Mouse (Mus musculus): ENCODE results near the gene Mmp9. TPM values are rescaled to one million over a fixed set of nuclear protein-coding genes. Genes with fewer than 3 reads are reported as not detected.

The Mmp9 gene
- polyA plus RNA-seq, 1 experiment from 2014 or later: 5.7 TPM

DNA sequence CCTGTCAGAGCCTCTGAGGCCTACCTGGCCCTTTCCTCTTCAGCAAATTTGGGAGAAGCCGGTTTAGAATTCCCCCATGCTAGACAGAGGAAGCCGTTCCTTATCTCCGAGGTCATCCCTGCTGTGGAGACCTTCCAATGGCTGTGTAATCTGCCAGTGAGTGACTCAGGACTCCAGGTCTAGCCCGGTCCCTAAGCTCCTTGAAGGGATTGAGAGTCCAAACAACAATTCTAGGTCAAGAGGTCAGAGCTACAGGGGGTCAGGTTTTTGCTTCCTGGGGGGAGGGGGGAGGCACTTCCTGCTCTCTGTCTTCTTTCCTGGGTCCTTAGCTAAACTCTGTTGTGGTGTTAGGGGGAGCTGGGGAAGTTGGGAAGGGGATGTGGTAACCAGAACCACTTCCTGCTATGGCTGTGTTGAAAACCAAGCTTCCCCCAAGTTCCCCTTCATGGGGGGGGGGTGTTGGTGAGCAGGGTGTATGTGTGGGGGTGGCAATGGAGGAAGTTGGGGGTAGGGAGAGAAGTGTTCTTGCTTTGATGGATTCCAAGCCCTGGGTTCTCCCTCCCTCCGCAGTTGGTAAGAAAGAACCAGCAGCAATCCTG, 2.2 kb downstream of the Mmp9 start:
- ATAC-seq (ENCODE audit: low FRiP score): no peak
- Histone ChIP-seq H3K27me3 (peaks cover 52% of the 10 kb centered on the region), H3K4me2 (replicated peaks) (no peak overlapping the region), H3K9ac (no peak overlapping the region), H3K27ac (no peak overlapping the region), H3K36me3 (no peaks in the 10 kb centered on the region), H3K4me3 (no peak overlapping the region), H3K4me1 (peaks cover 29% of the 10 kb centered on the region), H3K9me3 (replicated peaks) (no peaks in the 10 kb centered on the region)
- 18% methylated on average over 5 of the region's 5 CpGs for WGBS

DNA sequence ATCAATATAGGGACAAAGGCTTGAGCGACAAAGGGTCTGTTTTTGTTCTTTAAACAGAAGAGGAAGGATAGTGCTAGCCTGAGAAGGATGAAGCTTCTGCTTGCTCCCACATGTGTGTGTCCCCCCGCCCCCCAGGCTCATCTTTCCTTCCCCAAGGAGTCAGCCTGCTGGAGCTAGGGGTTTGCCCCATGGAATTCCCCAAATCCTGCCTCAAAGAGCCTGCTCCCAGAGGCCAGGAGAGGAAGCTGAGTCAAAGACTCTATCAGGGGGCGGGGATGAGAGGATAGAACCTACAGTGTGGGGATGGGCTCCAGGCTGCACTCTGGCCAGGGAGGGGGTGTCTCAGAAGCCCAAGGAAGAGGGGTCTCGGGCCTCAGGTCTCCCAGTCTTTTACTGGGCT, 6.9 kb downstream of the Mmp9 start:
- Histone ChIP-seq H3K36me3 (no peaks in the 10 kb centered on the region), H3K9me3 (replicated peaks) (no peaks in the 10 kb centered on the region), H3K9ac (no peak overlapping the region), H3K27me3 (peaks cover 78% of the 10 kb centered on the region), H3K4me3 (no peak overlapping the region), H3K4me2 (replicated peaks) (no peak overlapping the region), H3K4me1 (peaks cover 15% of the 10 kb centered on the region), H3K27ac (no peak overlapping the region)
- ATAC-seq (ENCODE audit: low FRiP score): no peak
- 34% methylated on average over 4 of the region's 4 CpGs for WGBS

- H3K27me3 ChIP-seq: peaks cover 79% of the 10 kb centered on the region
- H3K4me3 ChIP-seq: no peak overlapping the region
- H3K9ac ChIP-seq: no peak overlapping the region
- no peak overlapping the region for H3K27ac ChIP-seq
- H3K4me2 ChIP-seq (replicated peaks): no peak overlapping the region; the same call in 1 of the 2 replicates
- H3K4me1 ChIP-seq: peaks cover 15% of the 10 kb centered on the region
- 14% methylated on average over 6 of the region's 7 CpGs for WGBS
- H3K9me3 ChIP-seq (replicated peaks): no peaks in the 10 kb centered on the region
- ATAC-seq (ENCODE audit: low FRiP score): no peak
- H3K36me3 ChIP-seq: no peaks in the 10 kb centered on the region
These were observed 7.3 kb downstream of the Mmp9 start for GRCm38 (mm10) chr2:164947930-164948329.

DNA sequence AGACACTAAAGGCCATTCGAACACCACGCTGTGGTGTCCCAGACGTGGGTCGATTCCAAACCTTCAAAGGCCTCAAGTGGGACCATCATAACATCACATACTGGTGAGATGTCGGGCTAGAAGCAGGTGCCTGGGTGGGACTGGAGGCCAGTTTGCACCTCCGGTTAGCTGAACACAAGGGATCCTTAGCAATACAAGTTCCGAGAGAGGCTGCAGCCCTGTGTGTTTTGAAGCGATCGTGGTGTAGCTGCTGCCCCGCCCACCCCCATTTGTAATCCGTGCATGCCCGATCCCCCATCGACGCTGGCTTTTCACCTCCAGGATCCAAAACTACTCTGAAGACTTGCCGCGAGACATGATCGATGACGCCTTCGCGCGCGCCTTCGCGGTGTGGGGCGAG, 8.4 kb downstream of the Mmp9 start:
- H3K9me3 ChIP-seq (replicated peaks): no peaks in the 10 kb centered on the region
- H3K4me2 ChIP-seq (replicated peaks): peak overlapping the region; percentile 42
- H3K4me3 ChIP-seq: peak overlapping the region; percentile 17
- peaks cover 22% of the 10 kb centered on the region for H3K4me1 ChIP-seq
- no peak overlapping the region for H3K27ac ChIP-seq
- 7% methylated on average over 25 of the region's 25 CpGs for WGBS
- no peak overlapping the region for H3K9ac ChIP-seq
- no peak for ATAC-seq (ENCODE audit: low FRiP score)
- peaks cover 85% of the 10 kb centered on the region for H3K27me3 ChIP-seq
- no peaks in the 10 kb centered on the region for H3K36me3 ChIP-seq

GRCm38 (mm10) chr2:164950501-164950900, 9.9 kb downstream of the Mmp9 start:
- Histone ChIP-seq H3K27me3 (peaks cover 89% of the 10 kb centered on the region), H3K4me1 (peaks cover 22% of the 10 kb centered on the region), H3K4me3 (no peak overlapping the region), H3K4me2 (replicated peaks) (no peak overlapping the region), H3K27ac (no peak overlapping the region), H3K9me3 (replicated peaks) (no peaks in the 10 kb centered on the region), H3K9ac (no peak overlapping the region), H3K36me3 (no peaks in the 10 kb centered on the region)
- WGBS: 29% methylated on average over 13 of the region's 13 CpGs
- ATAC-seq (ENCODE audit: low FRiP score): no peak

DNA sequence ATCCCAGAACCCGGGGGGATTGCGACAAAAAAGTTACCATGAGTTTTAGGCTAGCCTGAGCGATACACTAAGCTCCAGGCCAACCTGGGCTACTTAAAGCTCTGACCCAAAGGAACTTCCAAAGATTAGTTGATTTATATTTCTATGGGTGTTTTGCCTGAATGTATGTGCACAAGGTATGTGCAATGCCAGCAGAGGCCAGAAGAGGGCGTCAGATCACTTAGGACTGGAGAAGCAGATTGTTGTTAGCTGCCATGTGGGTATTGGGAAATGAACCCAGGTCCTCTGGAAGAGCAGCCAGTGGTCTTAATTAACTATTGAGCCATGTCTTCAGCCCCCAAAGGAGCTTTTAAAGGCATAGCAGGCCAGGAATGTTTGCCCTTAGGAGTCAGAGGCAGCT, 11.2 kb downstream of the Mmp9 start:
- no peaks in the 10 kb centered on the region for H3K36me3 ChIP-seq
- no peaks in the 10 kb centered on the region for H3K9me3 ChIP-seq (replicated peaks)
- H3K9ac ChIP-seq: no peak overlapping the region
- ATAC-seq (ENCODE audit: low FRiP score): no peak
- no peak overlapping the region for H3K4me2 ChIP-seq (replicated peaks)
- peaks cover 80% of the 10 kb centered on the region for H3K27me3 ChIP-seq
- peaks cover 22% of the 10 kb centered on the region for H3K4me1 ChIP-seq
- WGBS: 83% methylated on average over 4 of the region's 4 CpGs
- H3K27ac ChIP-seq: no peak overlapping the region
- H3K4me3 ChIP-seq: no peak overlapping the region

DNA sequence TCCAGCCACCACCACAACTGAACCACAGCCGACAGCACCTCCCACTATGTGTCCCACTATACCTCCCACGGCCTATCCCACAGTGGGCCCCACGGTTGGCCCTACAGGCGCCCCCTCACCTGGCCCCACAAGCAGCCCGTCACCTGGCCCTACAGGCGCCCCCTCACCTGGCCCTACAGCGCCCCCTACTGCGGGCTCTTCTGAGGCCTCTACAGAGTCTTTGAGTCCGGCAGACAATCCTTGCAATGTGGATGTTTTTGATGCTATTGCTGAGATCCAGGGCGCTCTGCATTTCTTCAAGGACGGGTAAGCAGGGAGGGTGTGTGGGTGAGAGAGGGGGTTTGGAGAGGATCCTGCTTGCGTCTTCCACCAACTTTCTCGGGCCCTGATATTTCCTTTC, 11.9 kb downstream of the Mmp9 start:
- Histone ChIP-seq H3K27ac (no peak overlapping the region), H3K9me3 (replicated peaks) (no peaks in the 10 kb centered on the region), H3K36me3 (no peaks in the 10 kb centered on the region), H3K4me1 (peaks cover 22% of the 10 kb centered on the region), H3K4me2 (replicated peaks) (no peak overlapping the region), H3K4me3 (no peak overlapping the region), H3K27me3 (peaks cover 73% of the 10 kb centered on the region), H3K9ac (no peak overlapping the region)
- no peak for ATAC-seq (ENCODE audit: low FRiP score)
- WGBS: 44% methylated on average over 13 of the region's 13 CpGs

DNA sequence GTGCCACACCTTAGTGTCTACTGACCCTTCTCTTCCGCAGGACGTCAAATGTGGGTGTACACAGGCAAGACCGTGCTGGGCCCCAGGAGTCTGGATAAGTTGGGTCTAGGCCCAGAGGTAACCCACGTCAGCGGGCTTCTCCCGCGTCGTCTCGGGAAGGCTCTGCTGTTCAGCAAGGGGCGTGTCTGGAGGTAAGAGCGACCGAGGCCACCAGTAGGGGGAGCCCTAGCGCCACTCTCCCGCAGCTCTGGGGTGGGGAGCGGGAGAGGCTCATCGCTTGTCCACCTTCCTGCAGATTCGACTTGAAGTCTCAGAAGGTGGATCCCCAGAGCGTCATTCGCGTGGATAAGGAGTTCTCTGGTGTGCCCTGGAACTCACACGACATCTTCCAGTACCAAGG, 12.6 kb downstream of the Mmp9 start:
- Histone ChIP-seq H3K27ac (no peak overlapping the region), H3K4me3 (0 out of 2 replicates have a peak overlapping the region, but pooled peaks have one; percentile 4), H3K9ac (no peak overlapping the region), H3K27me3 (peaks cover 65% of the 10 kb centered on the region), H3K4me2 (replicated peaks) (peak overlapping the region; percentile 17; the same call in 1 of the 2 replicates), H3K4me1 (peaks cover 17% of the 10 kb centered on the region), H3K36me3 (no peaks in the 10 kb centered on the region), H3K9me3 (replicated peaks) (no peaks in the 10 kb centered on the region)
- 2% methylated on average over 21 of the region's 21 CpGs for WGBS
- ATAC-seq (ENCODE audit: low FRiP score): peak; percentile 74

GRCm38 (mm10) chr2:164955725-164956124, 15.1 kb downstream of the Mmp9 start:
- Histone ChIP-seq H3K4me1 (peaks cover 10% of the 10 kb centered on the region), H3K27ac (no peak overlapping the region), H3K4me2 (replicated peaks) (no peak overlapping the region), H3K4me3 (no peak overlapping the region), H3K9ac (no peak overlapping the region), H3K36me3 (no peaks in the 10 kb centered on the region), H3K9me3 (replicated peaks) (no peaks in the 10 kb centered on the region), H3K27me3 (peaks cover 40% of the 10 kb centered on the region)
- 67% methylated on average over 4 of the region's 4 CpGs for WGBS
- ATAC-seq (ENCODE audit: low FRiP score): no peak

DNA sequence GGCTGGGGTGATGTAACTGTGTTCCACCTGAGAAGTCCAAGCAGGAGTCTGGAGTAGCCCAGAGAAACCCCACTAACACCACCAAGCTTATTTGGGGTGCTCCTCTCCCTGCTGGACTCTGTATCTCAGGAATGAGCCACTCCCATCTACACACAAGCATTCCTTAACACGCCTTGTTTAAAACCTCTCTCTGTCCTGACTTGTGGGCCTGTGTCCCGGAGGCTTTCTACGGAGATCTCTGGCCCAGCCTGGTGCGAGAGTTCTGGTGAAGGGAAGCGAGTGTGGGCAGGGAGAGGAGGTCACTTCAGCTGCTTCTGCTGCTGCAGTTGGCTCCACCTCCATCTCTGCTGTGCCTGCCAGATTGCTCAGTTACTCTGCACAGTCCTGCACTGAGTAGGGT, 15.6 kb downstream of the Mmp9 start:
- no peaks in the 10 kb centered on the region for H3K9me3 ChIP-seq (replicated peaks)
- H3K27ac ChIP-seq: no peak overlapping the region
- ATAC-seq (ENCODE audit: low FRiP score): no peak
- H3K9ac ChIP-seq: no peak overlapping the region
- peaks cover 14% of the 10 kb centered on the region for H3K4me1 ChIP-seq
- H3K4me3 ChIP-seq: no peak overlapping the region
- H3K4me2 ChIP-seq (replicated peaks): no peak overlapping the region
- H3K36me3 ChIP-seq: no peaks in the 10 kb centered on the region
- WGBS: 71% methylated on average over 5 of the region's 5 CpGs
- H3K27me3 ChIP-seq: peaks cover 35% of the 10 kb centered on the region

DNA sequence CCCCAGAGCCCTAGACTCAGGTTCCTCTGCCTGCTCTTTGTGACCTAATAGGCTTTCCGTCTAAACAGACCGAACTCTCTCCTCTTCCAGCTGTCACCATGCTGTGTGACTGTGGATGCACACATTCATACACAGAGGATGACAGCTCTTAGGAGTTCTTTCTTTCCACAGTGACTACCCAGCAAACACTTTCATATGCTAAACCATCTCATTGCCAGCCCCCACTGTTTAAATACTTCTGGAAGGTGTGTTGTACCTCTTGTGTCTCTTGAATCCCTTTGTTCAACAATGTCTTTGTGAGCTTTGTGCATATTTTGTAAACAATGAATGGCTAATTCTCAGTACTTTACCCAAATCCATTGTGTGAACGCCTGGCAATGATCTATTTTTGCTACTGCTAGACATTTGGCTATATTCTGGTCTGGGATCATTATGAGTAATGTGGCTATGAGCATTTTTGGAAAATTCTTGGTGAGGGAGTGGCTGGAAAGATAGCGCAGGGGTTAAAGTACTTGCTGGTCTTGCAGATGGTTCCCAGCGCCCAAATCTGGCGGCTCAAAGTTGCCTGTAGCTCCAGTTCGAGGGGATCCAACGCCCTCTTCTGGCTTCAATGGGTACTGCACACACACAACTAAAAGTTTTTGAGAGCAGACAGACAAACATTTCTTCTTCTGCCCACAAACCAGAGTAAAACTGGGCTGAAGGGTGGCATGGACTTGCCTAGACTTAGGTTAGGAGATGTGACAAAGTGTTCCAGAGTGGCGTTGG, 17.2 kb downstream of the Mmp9 start:
- peaks cover 17% of the 10 kb centered on the region for H3K4me1 ChIP-seq
- 64% methylated on average over 9 of the region's 9 CpGs for WGBS
- ATAC-seq (ENCODE audit: low FRiP score): no peak

GRCm38 (mm10) chr2:164960716-164961441, 20.3 kb downstream of the Mmp9 start, which contains the start of gene Slc12a5:
TSS of gene Slc12a5 (plus strand) at chr2:164960802.
- Histone ChIP-seq H3K27ac (0 out of 2 replicates have a peak within 1 kb of the TSS, but pooled peaks have one; percentile 48), H3K4me3 (peak within 1 kb of the TSS; percentile 64), H3K36me3 (no peaks in the 10 kb centered on the region), H3K4me1 (peaks cover 33% of the 10 kb centered on the region), H3K9me3 (replicated peaks) (no peaks in the 10 kb centered on the region), H3K9ac (peak within 1 kb of the TSS; percentile 66), H3K4me2 (replicated peaks) (peak within 1 kb of the TSS; percentile 70), H3K27me3 (peaks cover 6% of the 10 kb centered on the region; the same call in 1 of the 2 replicates)
- peak; percentile 38 for ATAC-seq (ENCODE audit: low FRiP score)
- WGBS: 1% methylated on average over 36 of the region's 54 CpGs

More for the DNA sequence above, 17.2 kb downstream of the Mmp9 start:
- Histone ChIP-seq H3K27ac (no peak overlapping the region), H3K9me3 (replicated peaks) (no peaks in the 10 kb centered on the region), H3K36me3 (no peaks in the 10 kb centered on the region), H3K27me3 (peaks cover 20% of the 10 kb centered on the region), H3K4me2 (replicated peaks) (no peak overlapping the region), H3K9ac (no peak overlapping the region), H3K4me3 (no peak overlapping the region)
